Mouse (Mus musculus) heart, embryonic 10.5 days (tissue): ENCODE data around the gene Cdk5rap3. TPM values are rescaled to one million over a fixed set of nuclear protein-coding genes. Genes with fewer than 3 reads are reported as not detected.

Experiments used
- DNase-seq: peaks from one replicate; pipeline ENCODE4 v3.0.0-alpha.2; 2017; ENCODE audit warnings: low spot score
- H3K27ac ChIP-seq: fragments of 300-500 bp; sonication (generic); 2 replicates; pipeline ENCODE4 v1.5.1; 2016; ENCODE audit warnings: mild to moderate bottlenecking
- H3K27me3 ChIP-seq: fragments of 300-500 bp; sonication (generic); 2 replicates; pipeline ENCODE4 v1.6.1; 2016; ENCODE audit warnings: mild to moderate bottlenecking; ENCODE audit not compliant: poor library complexity, insufficient read depth, severe bottlenecking
- H3K36me3 ChIP-seq: fragments of 300-500 bp; sonication (generic); 2 replicates; pipeline ENCODE4 v1.6.1; 2016; ENCODE audit warnings: mild to moderate bottlenecking, moderate library complexity
- H3K4me1 ChIP-seq: fragments of 300-500 bp; sonication (generic); 2 replicates; pipeline ENCODE4 v1.6.1; 2016; ENCODE audit warnings: mild to moderate bottlenecking
- H3K4me3 ChIP-seq: fragments of 300-500 bp; sonication (generic); 2 replicates; pipeline ENCODE4 v1.5.1; 2016; ENCODE audit warnings: mild to moderate bottlenecking, moderate library complexity
- H3K9me3 ChIP-seq: fragments of 300-500 bp; sonication (generic); 2 replicates; pipeline ENCODE4 v1.6.1; 2016; ENCODE audit warnings: mild to moderate bottlenecking, moderate library complexity
- WGBS: fragments of 180-500 bp; shearing (Covaris S2); methylation state at CpG from one replicate; pipeline ENCODE4 v1.1.7; 2016; 5-methylcytosine and 5-hydroxymethylcytosine counted together
- polyA plus RNA-seq: library from polyadenylated mRNA; unstranded; fragments of >200 nt; fragmentation: Nextera tagmentation; extraction: Ambion mirVana; gene quantifications from 2 replicates; pipeline ENCODE4 v1.2.1, GENCODE M21; 2016

The Cdk5rap3 gene
- polyA plus RNA-seq, 1 experiment from 2014 or later, result 84.3 TPM

- H3K4me3 ChIP-seq, result peak within 1 kb of the TSS; percentile 72
- H3K36me3 ChIP-seq, result peaks cover 20% of the 10 kb centered on the region
- peak within 1 kb of the TSS; percentile 88 for H3K27ac ChIP-seq
- no peaks in the 10 kb centered on the region for H3K27me3 ChIP-seq
- no peaks in the 10 kb centered on the region for H3K9me3 ChIP-seq
- peaks cover 22% of the 10 kb centered on the region for H3K4me1 ChIP-seq
- peak; percentile 99 for DNase-seq
- WGBS, result 1% methylated on average over 29 of the region's 29 CpGs
Observed at GRCm38 (mm10) chr11:96943746-96944304, 27.5 kb upstream of the Cdk5rap3 start, which contains the start of gene Pnpo. TSS of gene Pnpo (minus strand) at chr11:96943986.

GRCm38 (mm10) chr11:96941989-96942590, 25.8 kb upstream of the Cdk5rap3 start:
- 76% methylated on average over 6 of the region's 6 CpGs for WGBS
- DNase-seq, result peak; percentile 89
- H3K27ac ChIP-seq, result peak overlapping the region; percentile 49; the same call in 1 of the 2 replicates

GRCm38 (mm10) chr11:96940578-96941465, 24.5 kb upstream of the Cdk5rap3 start:
- Histone ChIP-seq H3K27me3 (no peaks in the 10 kb centered on the region), H3K9me3 (no peaks in the 10 kb centered on the region), H3K36me3 (peaks cover 20% of the 10 kb centered on the region), H3K27ac (peak overlapping the region; percentile 57; the same call in 1 of the 2 replicates), H3K4me3 (peak overlapping the region; percentile 25), H3K4me1 (peaks cover 19% of the 10 kb centered on the region)
- DNase-seq, result no peak
- 71% methylated on average over 16 of the region's 16 CpGs for WGBS

More at GRCm38 (mm10) chr11:96941989-96942590, 25.8 kb upstream of the Cdk5rap3 start:
- Histone ChIP-seq H3K9me3 (no peaks in the 10 kb centered on the region), H3K4me3 (no peak overlapping the region; the same call in 1 of the 2 replicates), H3K36me3 (peaks cover 20% of the 10 kb centered on the region), H3K27me3 (no peaks in the 10 kb centered on the region), H3K4me1 (peaks cover 26% of the 10 kb centered on the region)

- Histone ChIP-seq H3K27me3 (no peaks in the 10 kb centered on the region), H3K4me1 (peaks cover 24% of the 10 kb centered on the region), H3K4me3 (no peak overlapping the region), H3K9me3 (no peaks in the 10 kb centered on the region), H3K36me3 (peaks cover 20% of the 10 kb centered on the region), H3K27ac (no peak overlapping the region)
- WGBS, result 89% methylated on average over 6 of the region's 6 CpGs
- no peak for DNase-seq
Observed at GRCm38 (mm10) chr11:96938426-96938800, 22.1 kb upstream of the Cdk5rap3 start.

- 48% methylated on average over 10 of the region's 10 CpGs for WGBS
- DNase-seq, result peak; percentile 80
- H3K27ac ChIP-seq, result peak overlapping the region; percentile 23; the same call in 1 of the 2 replicates
Observed at GRCm38 (mm10) chr11:96937549-96938425, 21.5 kb upstream of the Cdk5rap3 start.

GRCm38 (mm10) chr11:96935872-96936650, 19.8 kb upstream of the Cdk5rap3 start:
- Histone ChIP-seq H3K4me1 (peaks cover 33% of the 10 kb centered on the region), H3K36me3 (peaks cover 17% of the 10 kb centered on the region), H3K27ac (no peak overlapping the region), H3K27me3 (no peaks in the 10 kb centered on the region), H3K4me3 (no peak overlapping the region), H3K9me3 (no peaks in the 10 kb centered on the region)
- DNase-seq, result no peak
- WGBS, result 85% methylated on average over 9 of the region's 9 CpGs

More at GRCm38 (mm10) chr11:96937549-96938425, 21.5 kb upstream of the Cdk5rap3 start:
- no peaks in the 10 kb centered on the region for H3K9me3 ChIP-seq
- peaks cover 20% of the 10 kb centered on the region for H3K36me3 ChIP-seq
- peaks cover 27% of the 10 kb centered on the region for H3K4me1 ChIP-seq
- H3K27me3 ChIP-seq, result no peaks in the 10 kb centered on the region
- 0 out of 2 replicates have a peak overlapping the region, but pooled peaks have one; percentile 2 for H3K4me3 ChIP-seq

- WGBS, result 20% methylated on average over 12 of the region's 12 CpGs
- Histone ChIP-seq H3K36me3 (peaks cover 8% of the 10 kb centered on the region), H3K27ac (peak overlapping the region; percentile 88), H3K4me3 (peak overlapping the region; percentile 40), H3K27me3 (peaks cover 10% of the 10 kb centered on the region), H3K9me3 (no peaks in the 10 kb centered on the region), H3K4me1 (peaks cover 33% of the 10 kb centered on the region)
- peak; percentile 96 for DNase-seq
Observed at GRCm38 (mm10) chr11:96934921-96935356, 18.6 kb upstream of the Cdk5rap3 start.

- no peak for DNase-seq
- H3K9me3 ChIP-seq, result no peaks in the 10 kb centered on the region
- no peak overlapping the region for H3K4me3 ChIP-seq
- H3K27ac ChIP-seq, result peak overlapping the region; percentile 88; the same call in 1 of the 2 replicates
- H3K27me3 ChIP-seq, result peaks cover 22% of the 10 kb centered on the region
- H3K36me3 ChIP-seq, result no peaks in the 10 kb centered on the region
- 89% methylated on average over 13 of the region's 13 CpGs for WGBS
- H3K4me1 ChIP-seq, result peaks cover 46% of the 10 kb centered on the region
Observed at GRCm38 (mm10) chr11:96933562-96934276, 17.4 kb upstream of the Cdk5rap3 start.

GRCm38 (mm10) chr11:96931327-96932062, 15.2 kb upstream of the Cdk5rap3 start:
- H3K4me3 ChIP-seq, result no peak overlapping the region
- no peaks in the 10 kb centered on the region for H3K36me3 ChIP-seq
- WGBS, result 49% methylated on average over 8 of the region's 8 CpGs
- H3K4me1 ChIP-seq, result peaks cover 43% of the 10 kb centered on the region
- 0 out of 2 replicates have a peak overlapping the region, but pooled peaks have one; percentile 29 for H3K27ac ChIP-seq
- no peaks in the 10 kb centered on the region for H3K9me3 ChIP-seq
- H3K27me3 ChIP-seq, result peaks cover 38% of the 10 kb centered on the region
- DNase-seq, result no peak

GRCm38 (mm10) chr11:96929766-96930331, 13.6 kb upstream of the Cdk5rap3 start:
- H3K36me3 ChIP-seq, result no peaks in the 10 kb centered on the region
- no peaks in the 10 kb centered on the region for H3K9me3 ChIP-seq
- WGBS, result 50% methylated on average over 9 of the region's 9 CpGs
- H3K27ac ChIP-seq, result no peak overlapping the region
- peaks cover 40% of the 10 kb centered on the region for H3K4me1 ChIP-seq
- peaks cover 38% of the 10 kb centered on the region for H3K27me3 ChIP-seq
- no peak for DNase-seq
- no peak overlapping the region for H3K4me3 ChIP-seq
